Mouse (Mus musculus): ENCODE results near the gene Myo7a. TPM values are rescaled to one million over a fixed set of nuclear protein-coding genes. Genes with fewer than 3 reads are reported as not detected.

Myo7a gene
- polyA plus RNA-seq, 1 experiment from 2014 or later = 9.9 TPM

GRCm38 (mm10) chr7:98095852-98096251 lies 23.5 kb downstream of the Myo7a start:
- Histone ChIP-seq H3K27me3 (ENCODE audit: control insufficient read depth, insufficient read depth, low read depth, low read length) (no peaks in the 10 kb centered on the region), H3K4me2 (ENCODE audit: low read depth, low read length) (no peak overlapping the region), H3K9ac (ENCODE audit: low read length) (no peak overlapping the region), H3K36me3 (ENCODE audit: control insufficient read depth, insufficient read depth, low read length) (peaks cover 9% of the 10 kb centered on the region), H3K9me3 (ENCODE audit: control insufficient read depth, low read length) (0 out of 2 replicates have a peak, but pooled peaks cover 2% of the 10 kb centered on the region), H3K4me1 (replicated peaks; ENCODE audit: control insufficient read depth, insufficient read depth, low read length) (no peaks in the 10 kb centered on the region), H3K4me3 (ENCODE audit: low read length) (no peak overlapping the region), H3K27ac (ENCODE audit: low read length) (no peak overlapping the region)
- ATAC-seq (ENCODE audit: low read depth) = no peak
- 96% methylated on average over 4 of the region's 4 CpGs for WGBS

DNA sequence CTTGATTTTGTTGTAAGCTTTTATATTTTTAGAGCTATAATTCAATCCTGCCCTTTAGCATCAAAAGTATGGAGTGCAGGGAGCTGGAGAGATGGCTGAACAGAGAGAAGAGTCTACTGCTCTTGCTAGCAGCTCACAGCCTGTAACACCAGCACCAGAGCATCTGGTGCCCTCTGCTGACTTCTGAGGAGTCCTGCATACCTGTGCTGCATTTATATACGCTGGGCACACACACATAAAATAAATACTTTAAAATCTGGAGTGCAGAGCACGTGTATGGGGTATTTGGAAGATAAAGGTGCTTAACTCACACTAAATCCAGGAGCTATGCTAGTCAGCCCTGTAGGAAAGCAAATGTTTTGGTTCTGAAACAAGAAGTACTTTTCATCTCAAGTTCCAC lies 33.0 kb downstream of the Myo7a start:
- no peaks in the 10 kb centered on the region for H3K36me3 ChIP-seq (ENCODE audit: control insufficient read depth, insufficient read depth, low read length)
- ATAC-seq (ENCODE audit: low read depth) = peak; percentile 48
- no peak overlapping the region for H3K27ac ChIP-seq (ENCODE audit: low read length)
- H3K4me3 ChIP-seq (ENCODE audit: low read length) = no peak overlapping the region
- H3K27me3 ChIP-seq (ENCODE audit: control insufficient read depth, insufficient read depth, low read depth, low read length) = no peaks in the 10 kb centered on the region
- H3K9ac ChIP-seq (ENCODE audit: low read length) = no peak overlapping the region
- H3K9me3 ChIP-seq (ENCODE audit: control insufficient read depth, low read length) = no peaks in the 10 kb centered on the region
- peaks cover 25% of the 10 kb centered on the region for H3K4me1 ChIP-seq (replicated peaks; ENCODE audit: control insufficient read depth, insufficient read depth, low read length)
- 21% methylated on average over 2 of the region's 2 CpGs for WGBS
- no peak overlapping the region for H3K4me2 ChIP-seq (ENCODE audit: low read depth, low read length)

GRCm38 (mm10) chr7:98085314-98085713 lies 34.0 kb downstream of the Myo7a start:
- no peaks in the 10 kb centered on the region for H3K27me3 ChIP-seq (ENCODE audit: control insufficient read depth, insufficient read depth, low read depth, low read length)
- no peaks in the 10 kb centered on the region for H3K36me3 ChIP-seq (ENCODE audit: control insufficient read depth, insufficient read depth, low read length)
- peak overlapping the region; percentile 22; the same call in 1 of the 2 replicates for H3K9ac ChIP-seq (ENCODE audit: low read length)
- peak overlapping the region; percentile 56 for H3K27ac ChIP-seq (ENCODE audit: low read length)
- H3K4me1 ChIP-seq (replicated peaks; ENCODE audit: control insufficient read depth, insufficient read depth, low read length) = peaks cover 25% of the 10 kb centered on the region
- H3K4me3 ChIP-seq (ENCODE audit: low read length) = no peak overlapping the region
- peak; percentile 11; the same call in 1 of the 2 replicates for ATAC-seq (ENCODE audit: low read depth)
- H3K9me3 ChIP-seq (ENCODE audit: control insufficient read depth, low read length) = no peaks in the 10 kb centered on the region
- 47% methylated on average over 7 of the region's 7 CpGs for WGBS
- H3K4me2 ChIP-seq (ENCODE audit: low read depth, low read length) = peak overlapping the region; percentile 34; the same call in 1 of the 2 replicates

DNA sequence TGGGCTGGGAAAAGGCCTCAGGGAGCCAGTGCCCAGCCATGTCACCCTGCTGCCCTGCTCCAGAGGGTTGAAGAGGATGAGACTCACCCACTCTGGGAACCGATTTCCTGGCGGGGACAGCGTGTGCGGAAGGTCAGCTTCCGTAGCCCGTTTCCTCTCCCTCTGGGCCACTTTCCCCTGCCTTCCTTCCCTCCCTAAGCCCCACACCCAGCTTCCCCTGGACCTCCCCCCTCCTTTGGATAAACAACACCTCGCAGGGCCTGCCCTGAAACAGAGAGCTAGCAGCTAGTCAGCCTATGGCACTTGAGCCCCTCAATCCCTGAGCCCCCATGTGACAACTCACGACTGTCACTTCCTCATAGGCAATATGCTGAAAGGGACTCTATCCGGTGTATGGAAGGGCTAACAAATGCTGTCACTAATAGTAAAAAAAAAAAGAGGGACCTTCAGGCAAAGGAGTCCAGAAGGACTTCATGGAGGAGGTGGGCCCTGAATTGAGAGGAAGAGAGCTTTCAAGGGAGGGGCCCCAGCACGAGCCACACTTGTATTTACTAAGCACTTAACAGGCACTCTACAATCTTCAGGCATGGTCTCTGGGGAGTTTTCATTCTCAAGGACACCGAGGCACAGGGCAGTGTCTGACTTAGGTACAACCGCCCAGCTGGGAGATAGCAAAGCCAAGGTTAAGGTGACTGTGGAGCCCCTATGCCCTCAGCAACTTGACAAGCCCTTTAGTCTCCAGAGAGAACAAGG lies 34.6 kb downstream of the Myo7a start:
- Histone ChIP-seq H3K9me3 (ENCODE audit: control insufficient read depth, low read length) (no peaks in the 10 kb centered on the region), H3K4me2 (ENCODE audit: low read depth, low read length) (peak overlapping the region; percentile 34; the same call in 1 of the 2 replicates), H3K4me1 (replicated peaks; ENCODE audit: control insufficient read depth, insufficient read depth, low read length) (peaks cover 25% of the 10 kb centered on the region), H3K4me3 (ENCODE audit: low read length) (no peak overlapping the region), H3K27me3 (ENCODE audit: control insufficient read depth, insufficient read depth, low read depth, low read length) (no peaks in the 10 kb centered on the region), H3K36me3 (ENCODE audit: control insufficient read depth, insufficient read depth, low read length) (no peaks in the 10 kb centered on the region), H3K9ac (ENCODE audit: low read length) (peak overlapping the region; percentile 34; the same call in 1 of the 2 replicates), H3K27ac (ENCODE audit: low read length) (peak overlapping the region; percentile 74)
- ATAC-seq (ENCODE audit: low read depth) = peak; percentile 65
- WGBS = 16% methylated on average over 12 of the region's 12 CpGs

DNA sequence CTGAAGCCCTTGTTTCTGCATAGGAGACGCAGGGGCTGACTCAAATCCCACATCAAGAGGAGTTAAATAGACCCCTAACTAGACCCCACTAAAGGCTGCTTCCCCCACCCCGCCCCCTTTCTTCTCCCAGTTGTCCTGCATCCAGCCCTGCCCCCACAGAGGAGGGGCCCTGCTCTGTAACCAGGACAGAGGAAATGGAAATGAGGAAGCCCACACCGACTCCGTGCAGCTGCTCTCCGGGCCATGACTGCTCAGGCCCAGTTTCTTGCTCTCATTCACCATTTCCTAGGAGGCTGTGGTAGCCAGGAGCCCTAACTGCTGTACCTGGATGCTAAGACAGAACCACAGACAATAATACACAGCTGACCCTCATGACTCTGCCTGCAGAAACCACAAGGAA lies 36.9 kb downstream of the Myo7a start:
- H3K9ac ChIP-seq (ENCODE audit: low read length) = no peak overlapping the region
- H3K27ac ChIP-seq (ENCODE audit: low read length) = no peak overlapping the region
- whole genome bisulfite sequencing = 32% methylated on average over 5 of the region's 5 CpGs
- H3K36me3 ChIP-seq (ENCODE audit: control insufficient read depth, insufficient read depth, low read length) = no peaks in the 10 kb centered on the region
- no peaks in the 10 kb centered on the region for H3K27me3 ChIP-seq (ENCODE audit: control insufficient read depth, insufficient read depth, low read depth, low read length)
- ATAC-seq (ENCODE audit: low read depth) = no peak
- no peak overlapping the region for H3K4me3 ChIP-seq (ENCODE audit: low read length)
- H3K9me3 ChIP-seq (ENCODE audit: control insufficient read depth, low read length) = no peaks in the 10 kb centered on the region
- H3K4me2 ChIP-seq (ENCODE audit: low read depth, low read length) = no peak overlapping the region
- H3K4me1 ChIP-seq (replicated peaks; ENCODE audit: control insufficient read depth, insufficient read depth, low read length) = peaks cover 25% of the 10 kb centered on the region

- Histone ChIP-seq H3K4me2 (ENCODE audit: low read depth, low read length) (no peak overlapping the region), H3K27me3 (ENCODE audit: control insufficient read depth, insufficient read depth, low read depth, low read length) (no peaks in the 10 kb centered on the region), H3K27ac (ENCODE audit: low read length) (no peak overlapping the region), H3K4me3 (ENCODE audit: low read length) (no peak overlapping the region), H3K36me3 (ENCODE audit: control insufficient read depth, insufficient read depth, low read length) (no peaks in the 10 kb centered on the region), H3K9me3 (ENCODE audit: control insufficient read depth, low read length) (no peaks in the 10 kb centered on the region), H3K9ac (ENCODE audit: low read length) (no peak overlapping the region), H3K4me1 (replicated peaks; ENCODE audit: control insufficient read depth, insufficient read depth, low read length) (0 out of 2 replicates have a peak, but pooled peaks cover 1% of the 10 kb centered on the region)
- ATAC-seq (ENCODE audit: low read depth) = no peak
- WGBS = 72% methylated on average over 11 of the region's 11 CpGs
These were observed 41.9 kb downstream of the Myo7a start for GRCm38 (mm10) chr7:98077453-98077852.

DNA sequence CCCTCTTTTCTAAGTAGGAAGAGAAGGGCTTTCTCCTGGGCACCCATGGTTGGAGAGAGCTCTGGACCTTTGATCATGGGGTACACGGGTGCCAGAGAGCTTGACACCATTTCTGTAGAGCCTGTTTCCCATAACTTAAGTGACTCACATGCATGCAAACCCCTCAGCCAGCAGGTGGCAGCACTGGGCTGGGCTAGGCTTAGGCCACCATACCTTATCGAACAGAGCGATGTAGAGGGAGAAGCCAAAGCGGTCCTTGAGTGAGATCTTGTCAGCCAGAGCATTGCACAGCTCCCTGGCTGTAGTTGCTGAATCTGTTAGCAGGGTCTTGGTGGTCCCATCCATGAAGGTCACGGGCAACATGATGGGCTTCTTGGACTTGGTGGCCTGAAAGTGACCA lies 47.7 kb downstream of the Myo7a start:
- Histone ChIP-seq H3K4me3 (ENCODE audit: low read length) (no peak overlapping the region), H3K9ac (ENCODE audit: low read length) (no peak overlapping the region), H3K27ac (ENCODE audit: low read length) (no peak overlapping the region), H3K27me3 (ENCODE audit: control insufficient read depth, insufficient read depth, low read depth, low read length) (no peaks in the 10 kb centered on the region), H3K36me3 (ENCODE audit: control insufficient read depth, insufficient read depth, low read length) (no peaks in the 10 kb centered on the region), H3K4me2 (ENCODE audit: low read depth, low read length) (no peak overlapping the region), H3K9me3 (ENCODE audit: control insufficient read depth, low read length) (no peaks in the 10 kb centered on the region), H3K4me1 (replicated peaks; ENCODE audit: control insufficient read depth, insufficient read depth, low read length) (no peaks in the 10 kb centered on the region)
- ATAC-seq (ENCODE audit: low read depth) = peak; percentile 65
- WGBS = 29% methylated on average over 5 of the region's 5 CpGs

GRCm38 (mm10) chr7:98066229-98066628 lies 53.1 kb downstream of the Myo7a start:
- H3K9ac ChIP-seq (ENCODE audit: low read length) = no peak overlapping the region
- no peak overlapping the region for H3K4me3 ChIP-seq (ENCODE audit: low read length)
- H3K36me3 ChIP-seq (ENCODE audit: control insufficient read depth, insufficient read depth, low read length) = no peaks in the 10 kb centered on the region
- no peaks in the 10 kb centered on the region for H3K4me1 ChIP-seq (replicated peaks; ENCODE audit: control insufficient read depth, insufficient read depth, low read length)
- no peaks in the 10 kb centered on the region for H3K9me3 ChIP-seq (ENCODE audit: control insufficient read depth, low read length)
- H3K4me2 ChIP-seq (ENCODE audit: low read depth, low read length) = no peak overlapping the region
- H3K27me3 ChIP-seq (ENCODE audit: control insufficient read depth, insufficient read depth, low read depth, low read length) = no peaks in the 10 kb centered on the region
- WGBS = 75% methylated on average over 11 of the region's 11 CpGs
- no peak for ATAC-seq (ENCODE audit: low read depth)
- no peak overlapping the region for H3K27ac ChIP-seq (ENCODE audit: low read length)

GRCm38 (mm10) chr7:98054942-98055341 lies 64.4 kb downstream of the Myo7a start:
- H3K4me2 ChIP-seq (ENCODE audit: low read depth, low read length) = no peak overlapping the region
- no peaks in the 10 kb centered on the region for H3K4me1 ChIP-seq (replicated peaks; ENCODE audit: control insufficient read depth, insufficient read depth, low read length)
- no peaks in the 10 kb centered on the region for H3K9me3 ChIP-seq (ENCODE audit: control insufficient read depth, low read length)
- ATAC-seq (ENCODE audit: low read depth) = no peak
- no peak overlapping the region for H3K27ac ChIP-seq (ENCODE audit: low read length)
- H3K36me3 ChIP-seq (ENCODE audit: control insufficient read depth, insufficient read depth, low read length) = no peaks in the 10 kb centered on the region
- 86% methylated on average over 8 of the region's 8 CpGs for WGBS
- H3K9ac ChIP-seq (ENCODE audit: low read length) = no peak overlapping the region
- H3K4me3 ChIP-seq (ENCODE audit: low read length) = no peak overlapping the region
- H3K27me3 ChIP-seq (ENCODE audit: control insufficient read depth, insufficient read depth, low read depth, low read length) = no peaks in the 10 kb centered on the region

All from lung, embryonic 16.5 days (tissue).